ENCODE assay signal across 8 mouse cellular contexts in the genomic region with DNA sequence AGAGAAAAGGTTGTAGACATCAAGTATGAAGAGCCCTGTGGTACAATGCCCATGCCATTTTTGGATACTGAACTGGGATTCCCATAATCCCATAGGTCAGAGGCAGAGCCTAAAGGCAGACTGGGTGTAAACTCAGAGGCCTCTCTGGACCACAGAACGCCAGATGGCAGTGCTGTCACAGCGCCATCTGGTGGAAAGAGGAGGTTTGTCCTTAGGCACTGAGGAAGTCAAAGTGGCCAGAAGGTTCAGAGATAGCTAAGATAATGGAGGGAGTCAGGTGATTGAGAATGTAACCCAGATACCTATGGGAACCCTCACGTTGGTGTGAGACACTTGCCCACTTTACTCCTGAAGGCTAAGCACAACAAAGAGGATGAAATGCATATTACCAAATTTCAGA. TPM values are rescaled to one million over a fixed set of nuclear protein-coding genes. Genes with fewer than 3 reads are reported as not detected.
DNase-seq lines count a peak whose midpoint lies in the region; ATAC-seq and TF ChIP-seq lines count a peak whose summit lies in the region.

No protein-coding gene starts in this region.

- no peak overlapping the region for H3K4me3 ChIP-seq in hindbrain, postnatal 0 days (ENCODE audit: low read length)
- H3K4me3 ChIP-seq in neural tube, embryonic 11.5 days (ENCODE audit: low read depth, low read length) = no peak overlapping the region

- no peak overlapping the region for H3K4me2 ChIP-seq in hindbrain, postnatal 0 days (ENCODE audit: low read depth, low read length)
- no peak overlapping the region for H3K4me2 ChIP-seq in neural tube, embryonic 11.5 days (ENCODE audit: low read depth)

- WGBS in hindbrain, postnatal 0 days = 2% methylated on average over 3 of the region's 3 CpGs
- 5% methylated on average over 3 of the region's 3 CpGs for WGBS in neural tube, embryonic 11.5 days

- no peaks in the 10 kb centered on the region for H3K9me3 ChIP-seq in hindbrain, postnatal 0 days (ENCODE audit: low read length)
- H3K9me3 ChIP-seq in neural tube, embryonic 11.5 days (ENCODE audit: control insufficient read depth, low read length) = no peaks in the 10 kb centered on the region

- peak; percentile 86 for ATAC-seq in erythroid progenitor cell, adult 5-6 weeks (replicated peaks; ENCODE audit: low FRiP score, poor library complexity, severe bottlenecking)
- 0 out of 2 replicates have a peak, but pooled peaks have one; percentile 55 for ATAC-seq in hindbrain, postnatal 0 days
- ATAC-seq in neural tube, embryonic 11.5 days (ENCODE audit: insufficient read depth, low FRiP score, low TSS enrichment) = peak; percentile 41; the same call in 1 of the 2 replicates

- H3K4me1 ChIP-seq in hindbrain, postnatal 0 days (ENCODE audit: insufficient read depth, low read length) = no peaks in the 10 kb centered on the region
- H3K4me1 ChIP-seq in neural tube, embryonic 11.5 days (ENCODE audit: control insufficient read depth, insufficient read depth, low read length) = no peaks in the 10 kb centered on the region

- H3K27ac ChIP-seq in hindbrain, postnatal 0 days = no peak overlapping the region
- no peak overlapping the region for H3K27ac ChIP-seq in neural tube, embryonic 11.5 days (ENCODE audit: low read depth, low read length)

- no peaks in the 10 kb centered on the region for H3K27me3 ChIP-seq in hindbrain, postnatal 0 days (ENCODE audit: insufficient read depth, low read length)
- no peaks in the 10 kb centered on the region for H3K27me3 ChIP-seq in neural tube, embryonic 11.5 days (ENCODE audit: control insufficient read depth, insufficient read depth, low read length)

- H3K9ac ChIP-seq in hindbrain, postnatal 0 days (replicated peaks; ENCODE audit: low read length) = no peak overlapping the region
- H3K9ac ChIP-seq in neural tube, embryonic 11.5 days (ENCODE audit: low read length) = no peak overlapping the region

- TF ChIP-seq CTCF in hindbrain, postnatal 0 days (IDR thresholded peaks at IDR 0.05; ENCODE audit: low read depth) = peak; percentile 89

- peak; percentile 64 for DNase-seq in urinary bladder, postnatal 14 days (ENCODE audit: low spot score)
- DNase-seq in urinary bladder, postnatal 10 days (ENCODE audit: low spot score) = no peak
- DNase-seq in brain, adult 2 months (ENCODE audit: low read depth, low spot score) = peak; percentile 83
- DNase-seq in hindbrain, postnatal 0 days (ENCODE audit: low spot score) = peak; percentile 76
- peak; percentile 72 for DNase-seq in liver
- DNase-seq in neural tube, embryonic 11.5 days (ENCODE audit: low spot score) = peak; percentile 77
- DNase-seq in thymus, postnatal 0 days (ENCODE audit: low spot score) = peak; percentile 78

- H3K36me3 ChIP-seq in hindbrain, postnatal 0 days (ENCODE audit: insufficient read depth, low read length) = no peaks in the 10 kb centered on the region
- H3K36me3 ChIP-seq in neural tube, embryonic 11.5 days (ENCODE audit: control insufficient read depth, insufficient read depth, low read length) = no peaks in the 10 kb centered on the region

RNA-seq across cellular contexts. Expression of gene Rem2, which starts 18.3 kb away (rescaled TPM):
- not detected in 2 replicates for total RNA-seq in erythroid progenitor cell, adult 5-6 weeks (2015; ENCODE audit: low replicate concordance)
- total RNA-seq in erythroid progenitor cell, adult 5-6 weeks (2017; ENCODE audit: low replicate concordance) = not detected in 2 replicates
- 28.1 and 32.8 TPM in 2 replicates for total RNA-seq in hindbrain, postnatal 0 days (2014; rRNA removed)
- polyA plus RNA-seq in hindbrain, postnatal 0 days (2015; fragmentation: Nextera tagmentation; extraction: Ambion mirVana) = 25.2 and 25.3 TPM in 2 replicates
- 23.3 and 26.2 TPM in 2 replicates for polyA plus RNA-seq in neural tube, embryonic 11.5 days (2014; fragmentation: Nextera tagmentation; extraction: Ambion mirVana)
- polyA plus RNA-seq in thymus, postnatal 0 days (2015; fragmentation: Nextera tagmentation; extraction: Ambion mirVana) = 1.1 and 2.1 TPM in 2 replicates

RNA-seq across cellular contexts. Expression of gene Prmt5, which starts 23.1 kb away (rescaled TPM):
- 9.6 and 11.5 TPM in 2 replicates for total RNA-seq in erythroid progenitor cell, adult 5-6 weeks (2015; ENCODE audit: low replicate concordance)
- 7.4 and 8.2 TPM in 2 replicates for total RNA-seq in erythroid progenitor cell, adult 5-6 weeks (2017; ENCODE audit: low replicate concordance)
- 62.4 and 63.7 TPM in 2 replicates for total RNA-seq in hindbrain, postnatal 0 days (2014; rRNA removed)
- polyA plus RNA-seq in hindbrain, postnatal 0 days (2015; fragmentation: Nextera tagmentation; extraction: Ambion mirVana) = 76.1 and 76.2 TPM in 2 replicates
- polyA plus RNA-seq in neural tube, embryonic 11.5 days (2014; fragmentation: Nextera tagmentation; extraction: Ambion mirVana) = 124 and 126 TPM in 2 replicates
- 62.9 and 64.6 TPM in 2 replicates for polyA plus RNA-seq in thymus, postnatal 0 days (2015; fragmentation: Nextera tagmentation; extraction: Ambion mirVana)

RNA-seq across cellular contexts. Expression of gene Lrp10, which starts 30.3 kb away (rescaled TPM):
- total RNA-seq in erythroid progenitor cell, adult 5-6 weeks (2015; ENCODE audit: low replicate concordance) = 21.0 and 22.0 TPM in 2 replicates
- total RNA-seq in erythroid progenitor cell, adult 5-6 weeks (2017; ENCODE audit: low replicate concordance) = 23.0 and 38.6 TPM in 2 replicates
- total RNA-seq in hindbrain, postnatal 0 days (2014; rRNA removed) = 57.7 and 62.5 TPM in 2 replicates
- 36.0 and 38.8 TPM in 2 replicates for polyA plus RNA-seq in hindbrain, postnatal 0 days (2015; fragmentation: Nextera tagmentation; extraction: Ambion mirVana)
- polyA plus RNA-seq in neural tube, embryonic 11.5 days (2014; fragmentation: Nextera tagmentation; extraction: Ambion mirVana) = 24.5 and 26.6 TPM in 2 replicates
- 88.3 and 93.7 TPM in 2 replicates for polyA plus RNA-seq in thymus, postnatal 0 days (2015; fragmentation: Nextera tagmentation; extraction: Ambion mirVana)
